Mouse (Mus musculus): Measurements from ENCODE around the gene Il21r. TPM values are rescaled to one million over a fixed set of nuclear protein-coding genes. Genes with fewer than 3 reads are reported as not detected.

Gene Il21r
- polyA plus RNA-seq, 1 experiment from 2014 or later: 0.17 TPM

- ATAC-seq (no peak), DNase-seq (ENCODE audit: low spot score) (no peak)
- no peaks in the 10 kb centered on the region for H3K27me3 ChIP-seq (replicated peaks; ENCODE audit: control insufficient read depth, insufficient read depth, low read length)
- no peak overlapping the region for H3K27ac ChIP-seq (ENCODE audit: low read depth, low read length)
- no peaks in the 10 kb centered on the region for H3K36me3 ChIP-seq (ENCODE audit: control insufficient read depth, insufficient read depth, low read length)
- H3K9ac ChIP-seq (ENCODE audit: low read length): no peak overlapping the region
- WGBS: 90% methylated on average over 10 of the region's 10 CpGs
- H3K9me3 ChIP-seq (replicated peaks; ENCODE audit: control insufficient read depth, low read length): no peaks in the 10 kb centered on the region
- no peak overlapping the region for H3K4me3 ChIP-seq (ENCODE audit: low read depth, low read length)
- H3K4me2 ChIP-seq (ENCODE audit: low read length): no peak overlapping the region
- no peaks in the 10 kb centered on the region for H3K4me1 ChIP-seq (ENCODE audit: control insufficient read depth, insufficient read depth, low read length)
Observed at GRCm38 (mm10) chr7:125559537-125559936, 43.7 kb upstream of the Il21r start.

GRCm38 (mm10) chr7:125560146-125560785 is 43.0 kb upstream of the Il21r start:
- no peak overlapping the region for H3K4me2 ChIP-seq (ENCODE audit: low read length)
- no peaks in the 10 kb centered on the region for H3K27me3 ChIP-seq (replicated peaks; ENCODE audit: control insufficient read depth, insufficient read depth, low read length)
- H3K4me3 ChIP-seq (ENCODE audit: low read depth, low read length): no peak overlapping the region
- no peak for ATAC-seq
- H3K9me3 ChIP-seq (replicated peaks; ENCODE audit: control insufficient read depth, low read length): no peaks in the 10 kb centered on the region
- no peak overlapping the region for H3K9ac ChIP-seq (ENCODE audit: low read length)
- H3K27ac ChIP-seq (ENCODE audit: low read depth, low read length): no peak overlapping the region
- H3K4me1 ChIP-seq (ENCODE audit: control insufficient read depth, insufficient read depth, low read length): no peaks in the 10 kb centered on the region
- H3K36me3 ChIP-seq (ENCODE audit: control insufficient read depth, insufficient read depth, low read length): no peaks in the 10 kb centered on the region
- no peak for DNase-seq (ENCODE audit: low spot score)
- WGBS: 69% methylated on average over 7 of the region's 7 CpGs

GRCm38 (mm10) chr7:125561085-125561690 is 42.0 kb upstream of the Il21r start:
- Histone ChIP-seq H3K4me3 (ENCODE audit: low read depth, low read length) (no peak overlapping the region), H3K4me1 (ENCODE audit: control insufficient read depth, insufficient read depth, low read length) (no peaks in the 10 kb centered on the region), H3K27me3 (replicated peaks; ENCODE audit: control insufficient read depth, insufficient read depth, low read length) (no peaks in the 10 kb centered on the region), H3K4me2 (ENCODE audit: low read length) (no peak overlapping the region), H3K36me3 (ENCODE audit: control insufficient read depth, insufficient read depth, low read length) (no peaks in the 10 kb centered on the region), H3K9ac (ENCODE audit: low read length) (no peak overlapping the region), H3K9me3 (replicated peaks; ENCODE audit: control insufficient read depth, low read length) (no peaks in the 10 kb centered on the region), H3K27ac (ENCODE audit: low read depth, low read length) (no peak overlapping the region)
- peak; percentile 45 for DNase-seq (ENCODE audit: low spot score)
- ATAC-seq: no peak
- 67% methylated on average over 9 of the region's 9 CpGs for WGBS

DNA sequence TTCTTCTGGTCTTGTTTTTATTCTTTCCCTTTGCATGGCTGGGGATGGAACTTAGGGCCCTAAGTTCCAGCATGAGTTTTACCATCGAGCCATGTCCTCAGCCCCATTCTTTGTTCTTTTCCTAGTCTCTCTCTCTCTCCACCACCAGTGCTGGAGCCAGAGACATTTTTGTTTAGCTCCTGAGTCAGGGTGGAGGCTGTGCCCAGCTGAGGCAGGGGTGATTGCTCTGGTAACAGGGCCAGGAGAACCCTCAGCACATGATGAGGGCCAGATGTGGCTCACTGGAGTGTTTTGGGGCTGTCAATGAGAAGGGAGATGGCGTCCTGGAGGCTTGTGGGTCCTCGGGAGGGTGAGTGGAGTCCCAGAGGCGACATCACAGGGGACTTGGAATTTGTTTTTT is 40.8 kb upstream of the Il21r start:
- ATAC-seq: no peak
- Histone ChIP-seq H3K4me3 (ENCODE audit: low read depth, low read length) (no peak overlapping the region), H3K9ac (ENCODE audit: low read length) (no peak overlapping the region), H3K27me3 (replicated peaks; ENCODE audit: control insufficient read depth, insufficient read depth, low read length) (no peaks in the 10 kb centered on the region), H3K4me1 (ENCODE audit: control insufficient read depth, insufficient read depth, low read length) (no peaks in the 10 kb centered on the region), H3K9me3 (replicated peaks; ENCODE audit: control insufficient read depth, low read length) (no peaks in the 10 kb centered on the region), H3K36me3 (ENCODE audit: control insufficient read depth, insufficient read depth, low read length) (no peaks in the 10 kb centered on the region), H3K27ac (ENCODE audit: low read depth, low read length) (no peak overlapping the region), H3K4me2 (ENCODE audit: low read length) (no peak overlapping the region)
- 73% methylated on average over 4 of the region's 4 CpGs for WGBS
- no peak for DNase-seq (ENCODE audit: low spot score)

GRCm38 (mm10) chr7:125563093-125563492 is 40.1 kb upstream of the Il21r start:
- Histone ChIP-seq H3K27me3 (replicated peaks; ENCODE audit: control insufficient read depth, insufficient read depth, low read length) (no peaks in the 10 kb centered on the region), H3K4me3 (ENCODE audit: low read depth, low read length) (no peak overlapping the region), H3K9me3 (replicated peaks; ENCODE audit: control insufficient read depth, low read length) (no peaks in the 10 kb centered on the region), H3K4me1 (ENCODE audit: control insufficient read depth, insufficient read depth, low read length) (no peaks in the 10 kb centered on the region), H3K27ac (ENCODE audit: low read depth, low read length) (no peak overlapping the region), H3K9ac (ENCODE audit: low read length) (no peak overlapping the region), H3K36me3 (ENCODE audit: control insufficient read depth, insufficient read depth, low read length) (no peaks in the 10 kb centered on the region), H3K4me2 (ENCODE audit: low read length) (no peak overlapping the region)
- ATAC-seq (no peak), DNase-seq (ENCODE audit: low spot score) (no peak)
- 92% methylated on average over 3 of the region's 3 CpGs for WGBS

DNA sequence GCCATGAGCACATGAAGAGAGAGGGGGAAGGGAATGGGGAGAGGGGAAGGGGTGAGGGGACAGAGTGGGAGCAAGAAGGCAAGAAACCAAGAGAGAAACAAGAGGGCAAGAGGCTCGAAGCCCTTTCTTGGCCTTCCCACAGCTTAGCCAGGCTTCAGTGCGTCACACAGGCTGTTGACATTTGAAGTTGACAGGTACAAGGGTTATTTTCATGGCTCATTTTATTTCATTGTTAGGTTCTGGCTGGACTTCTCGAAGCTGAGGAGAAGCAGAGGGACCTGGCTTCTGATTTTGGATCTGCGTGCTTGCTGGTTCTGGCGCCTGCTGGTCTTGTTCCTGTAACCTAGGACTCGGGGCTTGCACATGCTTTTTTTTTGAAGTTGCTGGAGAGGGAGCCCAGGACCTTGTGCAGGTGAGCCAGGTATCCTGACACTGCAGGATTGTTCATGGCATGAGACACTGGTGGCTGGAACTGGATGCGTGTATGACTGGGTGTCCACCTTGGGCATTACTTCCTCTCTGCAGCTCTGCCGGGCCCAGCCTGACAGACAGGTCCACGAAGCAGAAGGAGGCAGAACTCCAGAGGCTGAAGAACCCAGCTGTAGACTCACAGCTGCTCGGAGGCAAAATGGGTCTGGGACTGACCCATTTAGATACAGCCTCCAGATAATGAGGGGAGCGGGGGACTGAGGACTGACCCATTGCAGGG is 38.8 kb upstream of the Il21r start:
- DNase-seq (ENCODE audit: low spot score) (no peak), ATAC-seq (no peak)
- H3K27ac ChIP-seq (ENCODE audit: low read depth, low read length): no peak overlapping the region
- no peaks in the 10 kb centered on the region for H3K4me1 ChIP-seq (ENCODE audit: control insufficient read depth, insufficient read depth, low read length)
- WGBS: 79% methylated on average over 11 of the region's 11 CpGs
- H3K4me3 ChIP-seq (ENCODE audit: low read depth, low read length): no peak overlapping the region
- no peaks in the 10 kb centered on the region for H3K9me3 ChIP-seq (replicated peaks; ENCODE audit: control insufficient read depth, low read length)
- no peak overlapping the region for H3K9ac ChIP-seq (ENCODE audit: low read length)
- H3K36me3 ChIP-seq (ENCODE audit: control insufficient read depth, insufficient read depth, low read length): no peaks in the 10 kb centered on the region
- H3K4me2 ChIP-seq (ENCODE audit: low read length): no peak overlapping the region
- H3K27me3 ChIP-seq (replicated peaks; ENCODE audit: control insufficient read depth, insufficient read depth, low read length): no peaks in the 10 kb centered on the region

DNA sequence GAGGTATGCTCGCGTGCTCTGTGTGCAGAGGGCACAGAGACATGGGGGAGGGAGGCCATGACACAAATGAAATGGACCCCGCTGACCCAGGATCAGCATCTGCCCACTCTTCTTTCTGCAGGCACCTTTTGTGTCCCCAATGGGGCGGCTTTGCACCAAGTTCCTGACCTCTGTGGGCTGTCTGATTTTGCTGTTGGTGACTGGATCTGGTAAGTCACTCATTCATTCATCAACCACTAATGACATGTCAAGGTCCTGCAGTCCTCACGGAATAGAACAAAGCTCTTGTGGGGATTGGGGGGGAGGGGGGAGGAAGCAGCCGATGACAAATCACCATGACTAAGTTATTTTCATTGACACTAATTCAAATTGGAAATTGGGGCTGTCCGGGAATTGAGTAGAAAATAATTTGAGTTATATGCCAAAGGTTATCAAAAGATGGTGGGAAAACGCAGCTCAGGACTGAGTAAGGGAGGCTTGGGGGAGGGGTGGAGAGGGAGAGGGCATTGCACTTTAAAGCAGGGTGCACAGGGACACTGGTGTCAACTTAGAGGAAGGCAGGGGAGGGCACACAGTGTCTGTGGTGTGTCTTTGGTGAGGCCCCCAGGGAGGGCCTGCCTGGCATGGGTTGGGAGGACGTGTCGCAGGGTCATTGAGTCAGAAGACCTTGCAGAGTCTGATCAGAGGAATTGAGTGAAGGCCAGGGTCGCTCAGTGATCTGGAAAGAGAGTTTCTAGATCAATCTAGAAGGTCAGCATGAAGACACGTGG is 37.5 kb upstream of the Il21r start:
- ATAC-seq: no peak
- Histone ChIP-seq H3K9ac (ENCODE audit: low read length) (no peak overlapping the region), H3K4me1 (ENCODE audit: control insufficient read depth, insufficient read depth, low read length) (no peaks in the 10 kb centered on the region), H3K4me3 (ENCODE audit: low read depth, low read length) (no peak overlapping the region), H3K36me3 (ENCODE audit: control insufficient read depth, insufficient read depth, low read length) (no peaks in the 10 kb centered on the region), H3K27me3 (replicated peaks; ENCODE audit: control insufficient read depth, insufficient read depth, low read length) (no peaks in the 10 kb centered on the region), H3K27ac (ENCODE audit: low read depth, low read length) (no peak overlapping the region), H3K4me2 (ENCODE audit: low read length) (no peak overlapping the region), H3K9me3 (replicated peaks; ENCODE audit: control insufficient read depth, low read length) (no peaks in the 10 kb centered on the region)
- WGBS: 68% methylated on average over 12 of the region's 12 CpGs
- no peak for DNase-seq (ENCODE audit: low spot score)

DNA sequence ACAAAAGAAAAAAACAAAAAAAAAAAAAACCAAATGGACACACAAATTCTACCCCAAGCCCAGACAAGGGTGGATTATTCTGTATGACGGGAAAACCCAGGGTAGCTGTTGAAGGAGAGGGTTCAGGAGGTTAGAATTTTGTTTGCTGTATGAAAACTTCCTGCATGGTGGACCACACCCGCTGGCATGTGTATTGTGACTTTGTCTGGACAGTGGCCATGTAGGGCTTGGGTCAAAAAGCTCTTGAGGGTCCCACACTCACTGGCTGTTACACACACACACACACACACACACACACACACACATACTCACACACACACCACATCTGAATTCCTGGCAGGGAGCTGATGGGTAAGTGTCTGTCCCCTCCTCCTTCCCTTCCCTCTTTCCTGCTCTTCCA is 36.8 kb upstream of the Il21r start:
- DNase-seq (ENCODE audit: low spot score) (no peak), ATAC-seq (no peak)
- no peak overlapping the region for H3K9ac ChIP-seq (ENCODE audit: low read length)
- H3K4me1 ChIP-seq (ENCODE audit: control insufficient read depth, insufficient read depth, low read length): no peaks in the 10 kb centered on the region
- H3K27ac ChIP-seq (ENCODE audit: low read depth, low read length): no peak overlapping the region
- no peak overlapping the region for H3K4me3 ChIP-seq (ENCODE audit: low read depth, low read length)
- H3K9me3 ChIP-seq (replicated peaks; ENCODE audit: control insufficient read depth, low read length): no peaks in the 10 kb centered on the region
- H3K4me2 ChIP-seq (ENCODE audit: low read length): no peak overlapping the region
- no peaks in the 10 kb centered on the region for H3K27me3 ChIP-seq (replicated peaks; ENCODE audit: control insufficient read depth, insufficient read depth, low read length)
- WGBS: 79% methylated on average over 2 of the region's 2 CpGs
- no peaks in the 10 kb centered on the region for H3K36me3 ChIP-seq (ENCODE audit: control insufficient read depth, insufficient read depth, low read length)
